Mouse (Mus musculus) megakaryocyte progenitor cell, adult 5-6 weeks (primary cell): Measurements from ENCODE around the gene Dtx3. TPM values are rescaled to one million over a fixed set of nuclear protein-coding genes. Genes with fewer than 3 reads are reported as not detected.
"Not testable (repeated sequence)": the region's sequence is repeated elsewhere in the genome, so short reads cannot be mapped to it uniquely, and the experiment has no call there.

Source experiments
- ATAC-seq: replicated peaks from 2 replicates; pipeline ENCODE4 v1.8.0; 2016; ENCODE audit warnings: mild to moderate bottlenecking, moderate TSS enrichment, inconsistent platforms; ENCODE audit not compliant: poor library complexity
- total RNA-seq, 2 experiments: library from RNA; stranded (forward) in 1 of 2; stranded (reverse) in 1 of 2; fragments of 157-497, 149-512 nt in 1 of 2; fragments of 200-1000 nt in 1 of 2; gene quantifications; 2 replicates each; pipeline versions ENCODE4 v1.2.3 to v1.2.4; 2015 to 2017

The Dtx3 gene
- total RNA-seq, 2 experiments from 2014 or later, result 18.0 to 23.8 TPM

DNA sequence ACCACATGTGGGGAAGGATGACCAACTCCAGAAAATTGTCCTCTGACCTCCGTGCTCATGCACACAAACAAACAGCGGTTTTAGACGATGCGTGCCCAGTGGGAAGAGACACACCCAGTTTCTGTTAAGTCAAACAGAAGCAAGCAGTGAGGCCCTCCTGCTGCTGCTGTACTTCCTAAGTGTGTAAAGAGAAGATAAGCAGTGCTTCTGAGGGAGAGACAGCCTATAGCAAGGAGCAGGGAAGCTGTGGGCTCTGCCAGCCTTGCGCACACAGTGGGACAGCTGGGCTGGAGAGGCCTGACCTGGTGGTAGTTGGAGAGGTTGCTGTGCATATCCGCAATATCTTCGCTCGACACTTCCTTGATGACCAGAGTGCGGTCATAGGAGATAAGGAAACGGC lies 9.8 kb upstream of the Dtx3 start:
- peak; percentile 88 for ATAC-seq

DNA sequence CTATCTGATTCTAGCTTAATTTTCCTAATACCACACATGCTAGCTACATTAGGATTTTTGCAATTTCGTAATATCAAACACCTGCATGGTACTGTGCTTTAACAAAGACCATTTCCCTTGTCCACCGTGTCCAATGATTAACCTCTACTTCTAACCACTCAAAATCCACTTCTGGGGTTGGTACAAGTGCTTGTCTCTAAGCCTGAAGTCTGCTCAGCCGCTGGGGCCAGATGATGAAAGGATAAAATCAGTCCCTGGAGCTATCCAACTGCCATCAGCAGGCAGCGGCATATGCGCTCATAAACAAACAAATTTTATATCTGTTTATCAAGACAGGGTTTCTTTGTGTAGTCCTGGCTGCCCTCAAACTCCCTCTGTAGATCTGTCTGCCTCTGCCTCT lies 9.1 kb upstream of the Dtx3 start:
- ATAC-seq, result peak; percentile 23

DNA sequence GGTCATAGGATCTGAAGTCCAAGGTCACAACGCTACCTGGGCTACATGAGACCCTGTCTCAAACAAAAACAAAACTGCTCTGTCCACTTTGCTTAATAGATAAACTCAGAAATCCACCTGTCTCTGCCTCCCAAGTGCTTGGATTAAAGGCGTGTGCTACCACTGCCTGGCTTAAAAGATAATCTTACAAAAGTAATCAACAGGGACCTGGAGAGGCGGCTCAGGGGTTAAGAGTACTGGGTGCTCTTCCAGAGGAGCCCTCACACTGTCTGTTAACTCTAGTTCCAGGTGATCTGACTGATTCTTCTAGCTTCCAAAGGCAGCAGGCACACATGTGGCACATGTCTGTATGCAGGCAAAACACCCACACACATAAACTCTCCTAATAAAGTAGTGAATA lies 7.6 kb upstream of the Dtx3 start:
- ATAC-seq, result peak; percentile 35

DNA sequence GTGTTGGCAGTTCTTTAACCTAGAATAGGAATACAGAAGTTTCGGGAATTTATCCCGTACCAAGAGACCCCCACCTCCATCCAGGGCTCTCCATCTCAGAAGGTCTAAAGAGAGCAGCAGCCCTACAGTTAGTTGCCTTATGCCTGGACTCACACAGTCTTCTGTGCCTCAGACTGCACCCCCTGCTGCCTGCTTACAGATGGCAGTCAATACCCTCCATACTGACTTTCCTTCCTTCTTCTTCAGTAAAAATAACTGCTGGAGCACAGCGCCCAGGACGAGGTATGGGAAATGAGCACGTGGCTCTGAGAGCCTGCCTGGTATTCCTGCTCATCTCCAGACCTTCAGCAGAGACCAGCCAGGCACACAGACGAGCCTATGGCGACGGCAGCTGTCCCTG lies 4.8 kb upstream of the Dtx3 start:
- no peak for ATAC-seq

GRCm38 (mm10) chr10:127199474-127199873 lies 3.9 kb upstream of the Dtx3 start:
- ATAC-seq, result no peak

GRCm38 (mm10) chr10:127199068-127199467 lies 3.5 kb upstream of the Dtx3 start:
- no peak for ATAC-seq

DNA sequence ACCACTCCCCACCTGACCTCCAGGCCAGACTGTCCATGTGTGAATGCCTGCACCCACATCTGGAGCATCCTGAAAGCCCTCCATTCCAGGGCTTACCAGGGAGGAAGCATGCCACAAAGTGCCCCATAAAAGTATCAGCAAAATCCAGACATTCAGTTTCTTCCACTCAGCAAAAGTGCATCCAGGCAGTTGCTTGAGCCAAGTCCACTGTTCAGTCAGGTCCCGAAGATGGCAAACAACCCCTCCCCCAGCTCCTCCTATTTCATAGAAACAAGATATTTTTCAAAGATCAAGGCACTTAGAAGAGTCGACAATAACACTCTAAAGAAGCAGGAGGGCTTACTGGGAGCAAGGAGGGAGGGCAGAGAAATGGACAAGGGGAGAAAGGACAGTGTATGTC lies 3.0 kb upstream of the Dtx3 start:
- ATAC-seq, result no peak

DNA sequence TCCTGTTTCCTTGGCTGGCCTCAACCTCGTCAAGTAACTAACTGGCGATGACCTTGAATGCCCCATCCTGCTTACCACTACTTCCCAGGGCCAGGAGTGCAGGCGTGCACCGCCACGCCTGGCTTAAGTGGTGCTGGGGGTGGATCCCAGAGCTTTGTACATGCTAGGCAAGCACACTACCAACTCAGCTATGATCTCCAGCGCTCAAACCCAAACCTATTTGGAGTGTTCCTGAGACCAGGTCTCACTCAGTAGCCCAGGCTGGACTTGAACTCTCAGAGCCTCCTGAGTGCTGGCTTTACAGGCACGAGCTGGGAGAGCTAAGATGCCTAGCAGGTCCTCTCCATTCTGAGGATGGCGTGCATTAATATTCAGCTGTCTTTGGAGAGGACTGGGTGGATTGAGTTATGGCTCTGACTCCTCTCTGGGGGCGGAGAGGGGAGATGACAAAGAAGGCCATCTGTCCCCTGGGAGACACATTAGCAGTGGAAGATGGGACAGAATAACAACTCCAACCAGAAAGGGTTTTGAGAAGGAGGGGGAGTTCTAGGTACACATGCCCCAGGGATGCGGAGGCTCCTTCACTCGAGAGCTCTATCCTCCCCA lies 2.1 kb upstream of the Dtx3 start:
- ATAC-seq, result no peak

DNA sequence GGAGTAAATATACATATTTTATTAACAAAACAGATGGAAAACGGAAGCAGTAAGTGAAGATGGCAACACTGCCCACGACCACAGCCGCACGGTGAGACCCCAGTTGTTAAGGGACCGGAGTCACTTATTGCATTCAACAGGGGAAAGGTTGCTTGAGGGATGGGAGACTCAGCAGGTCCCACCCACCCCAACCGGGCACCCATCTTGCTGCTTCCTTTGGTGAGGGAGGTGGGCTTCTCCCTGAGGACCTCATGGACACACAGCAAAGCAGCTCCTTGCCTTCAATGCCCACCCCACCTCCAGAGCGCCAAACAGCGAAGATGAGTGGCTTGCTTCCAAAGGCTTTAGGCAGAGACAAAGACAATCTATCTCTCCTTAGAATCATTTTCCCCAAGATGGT lies 1.6 kb upstream of the Dtx3 start:
- no peak for ATAC-seq

GRCm38 (mm10) chr10:127196392-127196791 lies 864 bp upstream of the Dtx3 start:
- no peak for ATAC-seq

DNA sequence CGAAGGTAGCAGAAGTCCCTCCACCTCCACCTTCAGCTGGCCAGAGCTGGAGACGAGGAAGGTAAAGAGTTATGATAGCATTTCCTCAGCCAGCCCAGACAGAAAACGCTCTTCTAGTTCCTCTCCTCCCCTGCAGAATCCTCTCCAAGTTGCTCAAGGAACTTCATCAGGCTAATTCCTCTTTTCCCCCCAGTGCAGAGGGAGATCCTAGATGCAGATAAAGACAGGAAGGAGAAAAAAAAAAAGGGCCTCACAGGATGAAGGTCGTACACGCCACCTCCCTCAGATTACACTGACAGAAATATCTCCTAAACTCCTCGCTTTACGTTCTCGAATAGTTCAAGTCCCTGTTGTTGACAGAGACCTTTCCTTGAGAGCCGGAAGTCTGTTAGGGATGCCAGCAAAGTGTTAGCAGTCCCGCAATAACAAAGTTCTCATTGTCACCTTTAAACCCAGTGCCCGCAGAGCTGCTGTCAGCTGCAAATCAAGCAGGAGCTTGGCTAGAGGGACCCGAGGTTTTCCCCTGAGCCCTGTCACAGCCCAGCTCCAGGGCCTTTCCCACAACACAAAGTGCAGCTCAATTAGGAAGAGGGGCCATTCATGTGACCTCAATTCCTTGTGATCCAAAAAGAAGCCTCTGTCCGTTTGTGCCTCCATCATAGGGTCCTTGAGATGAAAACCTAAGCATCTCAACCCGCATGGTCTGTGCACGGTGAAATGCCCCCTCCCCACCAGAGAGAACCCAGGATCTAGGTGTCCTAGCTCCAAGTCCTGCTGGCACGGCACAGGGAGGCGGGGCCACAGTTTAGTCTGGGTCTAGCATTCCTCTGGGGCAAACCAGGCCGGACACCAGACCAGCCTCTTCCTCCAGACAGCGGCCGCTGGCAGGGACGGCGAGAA lies 850 bp downstream of the Dtx3 start:
- peak; percentile 22 for ATAC-seq

DNA sequence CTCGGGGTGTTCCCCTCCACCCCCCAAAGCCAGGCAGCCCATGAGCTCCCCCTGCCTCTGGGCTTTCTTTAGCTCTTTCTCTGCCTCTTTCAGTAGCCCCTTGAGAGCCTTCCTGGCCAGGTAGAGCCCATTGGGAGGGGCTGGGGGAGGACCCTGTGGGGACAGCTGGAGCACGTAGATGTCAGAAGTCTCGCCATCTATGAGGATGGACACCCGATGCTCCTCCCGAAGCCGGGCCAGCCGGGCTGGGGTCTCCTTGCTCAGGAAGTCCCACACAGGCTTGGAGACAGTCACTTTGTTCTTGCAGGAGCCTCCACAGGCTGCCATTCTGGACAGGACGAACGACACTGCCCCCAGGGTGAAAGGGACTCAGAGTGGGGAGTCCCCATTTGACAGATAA lies 2.5 kb downstream of the Dtx3 start:
- ATAC-seq, result no peak

GRCm38 (mm10) chr10:127192057-127192328 lies 3.5 kb downstream of the Dtx3 start:
- not testable (repeated sequence) for ATAC-seq

- no peak for ATAC-seq
These were observed 4.1 kb downstream of the Dtx3 start for GRCm38 (mm10) chr10:127191191-127192056.

- no peak for ATAC-seq
These were observed 4.9 kb downstream of the Dtx3 start for GRCm38 (mm10) chr10:127190398-127191190.

- no peak; the same call in 1 of the 2 replicates for ATAC-seq
These were observed 5.7 kb downstream of the Dtx3 start, which contains the start of gene Arhgef25 for GRCm38 (mm10) chr10:127189651-127190381. TSS of gene Arhgef25 (minus strand) at chr10:127190083.

GRCm38 (mm10) chr10:127189116-127189650 lies 6.3 kb downstream of the Dtx3 start:
- peak; percentile 62 for ATAC-seq

DNA sequence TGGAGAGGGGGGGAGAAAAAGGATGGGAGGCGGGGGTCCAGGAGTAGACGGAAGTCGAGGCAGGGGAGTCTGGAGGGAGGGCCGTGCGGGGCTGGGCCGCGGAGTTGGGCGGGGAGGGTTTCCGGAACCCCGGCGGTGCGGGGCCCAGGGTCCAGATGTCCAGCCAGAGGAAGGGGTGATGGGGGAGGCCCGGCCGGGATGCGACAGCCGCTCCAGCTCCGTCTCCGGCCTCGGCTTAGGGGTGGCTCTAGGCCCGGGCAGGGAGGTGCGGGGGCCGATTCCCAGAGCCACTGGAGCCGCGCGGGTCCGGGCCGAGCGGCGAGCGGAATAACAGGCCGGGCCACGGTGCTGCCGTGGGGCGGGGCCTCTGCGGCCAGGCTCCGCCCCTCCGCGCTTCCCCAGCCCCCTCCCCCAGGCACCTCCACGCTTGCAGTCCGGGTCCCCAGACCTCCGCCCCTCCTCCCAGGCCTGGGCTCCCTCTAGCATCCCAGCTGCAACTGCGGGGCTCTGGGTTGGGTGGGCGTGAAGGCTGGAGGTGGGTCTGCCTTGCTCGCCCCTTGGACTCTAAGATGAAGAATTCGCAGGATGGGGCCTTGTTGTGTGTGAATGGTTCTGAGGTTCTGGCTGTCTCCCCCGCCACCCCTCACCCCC lies 6.9 kb downstream of the Dtx3 start:
- peak; percentile 26 for ATAC-seq

GRCm38 (mm10) chr10:127188079-127188453 lies 7.5 kb downstream of the Dtx3 start:
- ATAC-seq, result no peak
